Mouse (Mus musculus): Measurements from ENCODE around the gene G3bp2. TPM values are rescaled to one million over a fixed set of nuclear protein-coding genes. Genes with fewer than 3 reads are reported as not detected.

Gene G3bp2
- polyA plus RNA-seq, 1 experiment from 2014 or later: 87.0 TPM

Other genes with a start within 250 kb of the G3bp2 start
- gene Rchy1, start 120.7 kb downstream of the G3bp2 start, polyA plus RNA-seq (2016; fragmentation: Nextera tagmentation; extraction: Ambion mirVana): 44.0 and 45.8 TPM in 2 replicates
- not detected in 2 replicates for gene Odaph, start 96.2 kb downstream of the G3bp2 start, polyA plus RNA-seq (2016; fragmentation: Nextera tagmentation; extraction: Ambion mirVana)
- 0.25 and 0.35 TPM in 2 replicates for gene Cdkl2, start 39.8 kb downstream of the G3bp2 start, polyA plus RNA-seq (2016; fragmentation: Nextera tagmentation; extraction: Ambion mirVana)
- gene Uso1, start 54.2 kb upstream of the G3bp2 start, polyA plus RNA-seq (2016; fragmentation: Nextera tagmentation; extraction: Ambion mirVana): 35.6 and 37.1 TPM in 2 replicates
- not detected in 2 replicates for gene U90926, start 131.7 kb upstream of the G3bp2 start, polyA plus RNA-seq (2016; fragmentation: Nextera tagmentation; extraction: Ambion mirVana)
- gene Ppef2, start 172.6 kb upstream of the G3bp2 start, polyA plus RNA-seq (2016; fragmentation: Nextera tagmentation; extraction: Ambion mirVana): not detected in 2 replicates
- gene Naaa, start 194.5 kb upstream of the G3bp2 start, polyA plus RNA-seq (2016; fragmentation: Nextera tagmentation; extraction: Ambion mirVana): 3.0 TPM in 2 replicates
- gene Sdad1, start 226.8 kb upstream of the G3bp2 start, polyA plus RNA-seq (2016; fragmentation: Nextera tagmentation; extraction: Ambion mirVana): 35.1 and 36.3 TPM in 2 replicates
- not detected in 2 replicates for gene Cxcl9, start 244.4 kb upstream of the G3bp2 start, polyA plus RNA-seq (2016; fragmentation: Nextera tagmentation; extraction: Ambion mirVana)
- gene Art3, start 248.1 kb upstream of the G3bp2 start, polyA plus RNA-seq (2016; fragmentation: Nextera tagmentation; extraction: Ambion mirVana): 0.78 and 1.0 TPM in 2 replicates